Mouse (Mus musculus): ENCODE measurements at regions not wholly inside any gene's neighbourhood (a gene's known extent, or its start where the extent isn't known, plus 50 kb on each side); places are given as distances from the start of the nearest gene placed in this dataset.

DNA sequence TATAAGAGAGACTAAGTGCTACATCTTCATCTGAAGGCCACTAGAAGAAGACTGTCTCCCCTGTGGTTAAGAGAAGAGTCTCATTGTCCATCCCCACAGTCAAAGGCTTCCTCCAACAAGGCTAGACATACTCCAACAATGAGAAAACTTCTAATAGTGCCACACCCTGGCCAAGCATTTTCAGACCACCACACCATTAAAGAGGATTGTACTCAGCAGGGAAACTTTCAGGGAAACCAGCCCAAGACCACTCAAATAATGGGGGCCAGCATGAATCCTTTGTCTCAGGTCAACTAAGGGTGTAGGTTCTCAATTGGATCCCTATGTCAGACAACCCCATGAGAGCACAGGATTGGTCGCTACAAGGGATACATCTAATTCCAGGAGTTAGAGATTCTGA is 179.4 kb upstream of the Pcdh17 start:
- WGBS: 81% methylated on average over 1 of the region's 1 CpGs
- Histone ChIP-seq H3K27me3 (replicated peaks; ENCODE audit: control insufficient read depth, insufficient read depth, low read length) (no peaks in the 10 kb centered on the region), H3K9ac (ENCODE audit: low read depth, low read length) (no peak overlapping the region), H3K4me3 (ENCODE audit: low read depth, low read length) (no peak overlapping the region), H3K4me2 (ENCODE audit: low read depth, low read length) (no peak overlapping the region), H3K36me3 (ENCODE audit: control insufficient read depth, insufficient read depth, low read length) (no peaks in the 10 kb centered on the region), H3K4me1 (ENCODE audit: control insufficient read depth, insufficient read depth, low read length) (no peaks in the 10 kb centered on the region), H3K9me3 (ENCODE audit: control insufficient read depth, low read length) (no peaks in the 10 kb centered on the region), H3K27ac (replicated peaks; ENCODE audit: low read depth, low read length) (no peak overlapping the region)
- no peak for DNase-seq (ENCODE audit: low spot score)
- no peak for ATAC-seq (ENCODE audit: low read depth)

GRCm38 (mm10) chr14:84266217-84266616 is 177.1 kb upstream of the Pcdh17 start:
- no peak overlapping the region for H3K27ac ChIP-seq (replicated peaks; ENCODE audit: low read depth, low read length)
- H3K4me2 ChIP-seq (ENCODE audit: low read depth, low read length): no peak overlapping the region
- DNase-seq (ENCODE audit: low spot score) (no peak), ATAC-seq (ENCODE audit: low read depth) (no peak)
- H3K9ac ChIP-seq (ENCODE audit: low read depth, low read length): no peak overlapping the region
- no peaks in the 10 kb centered on the region for H3K9me3 ChIP-seq (ENCODE audit: control insufficient read depth, low read length)
- no peak overlapping the region for H3K4me3 ChIP-seq (ENCODE audit: low read depth, low read length)
- 85% methylated on average over 7 of the region's 7 CpGs for WGBS
- H3K36me3 ChIP-seq (ENCODE audit: control insufficient read depth, insufficient read depth, low read length): no peaks in the 10 kb centered on the region
- no peaks in the 10 kb centered on the region for H3K27me3 ChIP-seq (replicated peaks; ENCODE audit: control insufficient read depth, insufficient read depth, low read length)
- H3K4me1 ChIP-seq (ENCODE audit: control insufficient read depth, insufficient read depth, low read length): no peaks in the 10 kb centered on the region

GRCm38 (mm10) chr14:84283440-84284203 is 159.7 kb upstream of the Pcdh17 start:
- Histone ChIP-seq H3K36me3 (ENCODE audit: control insufficient read depth, insufficient read depth, low read length) (no peaks in the 10 kb centered on the region), H3K4me2 (ENCODE audit: low read depth, low read length) (no peak overlapping the region), H3K9ac (ENCODE audit: low read depth, low read length) (no peak overlapping the region), H3K4me3 (ENCODE audit: low read depth, low read length) (no peak overlapping the region), H3K27ac (replicated peaks; ENCODE audit: low read depth, low read length) (no peak overlapping the region), H3K27me3 (replicated peaks; ENCODE audit: control insufficient read depth, insufficient read depth, low read length) (no peaks in the 10 kb centered on the region), H3K4me1 (ENCODE audit: control insufficient read depth, insufficient read depth, low read length) (no peaks in the 10 kb centered on the region), H3K9me3 (ENCODE audit: control insufficient read depth, low read length) (no peaks in the 10 kb centered on the region)
- ATAC-seq (ENCODE audit: low read depth) (no peak), DNase-seq (ENCODE audit: low spot score) (no peak)
- 81% methylated on average over 6 of the region's 6 CpGs for WGBS

- no peak overlapping the region for H3K4me3 ChIP-seq (ENCODE audit: low read depth, low read length)
- H3K9me3 ChIP-seq (ENCODE audit: control insufficient read depth, low read length): no peaks in the 10 kb centered on the region
- H3K9ac ChIP-seq (ENCODE audit: low read depth, low read length): no peak overlapping the region
- WGBS: 62% methylated on average over 1 of the region's 1 CpGs
- no peak overlapping the region for H3K27ac ChIP-seq (replicated peaks; ENCODE audit: low read depth, low read length)
- ATAC-seq (ENCODE audit: low read depth) (no peak), DNase-seq (ENCODE audit: low spot score) (no peak)
- no peak overlapping the region for H3K4me2 ChIP-seq (ENCODE audit: low read depth, low read length)
- no peaks in the 10 kb centered on the region for H3K36me3 ChIP-seq (ENCODE audit: control insufficient read depth, insufficient read depth, low read length)
- H3K4me1 ChIP-seq (ENCODE audit: control insufficient read depth, insufficient read depth, low read length): no peaks in the 10 kb centered on the region
- no peaks in the 10 kb centered on the region for H3K27me3 ChIP-seq (replicated peaks; ENCODE audit: control insufficient read depth, insufficient read depth, low read length)
These were observed 122.6 kb upstream of the Pcdh17 start for GRCm38 (mm10) chr14:84320738-84321137.

DNA sequence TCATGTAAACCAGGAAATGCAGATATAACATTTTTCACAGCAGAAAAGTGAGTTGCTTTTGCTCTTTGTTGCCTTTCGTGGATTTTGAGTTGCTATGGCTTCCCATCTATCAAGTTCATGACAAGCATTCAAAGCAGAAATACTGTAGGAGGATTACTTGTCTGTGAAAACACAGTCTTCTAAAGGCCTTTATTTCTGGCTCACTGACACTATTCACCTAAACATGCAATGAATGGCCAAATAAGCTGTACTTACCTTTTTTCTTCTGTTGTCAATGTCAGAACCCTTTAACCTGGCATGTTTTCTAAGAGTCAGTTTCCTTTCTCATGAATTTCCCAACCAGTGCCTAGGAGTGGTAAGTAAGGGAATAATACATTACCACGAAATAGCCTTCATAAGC is 103.8 kb upstream of the Pcdh17 start:
- no peak overlapping the region for H3K4me2 ChIP-seq (ENCODE audit: low read depth, low read length)
- ATAC-seq (ENCODE audit: low read depth) (no peak; the same call in 1 of the 2 replicates), DNase-seq (ENCODE audit: low spot score) (peak; percentile 4)
- H3K4me1 ChIP-seq (ENCODE audit: control insufficient read depth, insufficient read depth, low read length): no peaks in the 10 kb centered on the region
- H3K9ac ChIP-seq (ENCODE audit: low read depth, low read length): no peak overlapping the region
- no peaks in the 10 kb centered on the region for H3K9me3 ChIP-seq (ENCODE audit: control insufficient read depth, low read length)
- H3K4me3 ChIP-seq (ENCODE audit: low read depth, low read length): no peak overlapping the region
- H3K27me3 ChIP-seq (replicated peaks; ENCODE audit: control insufficient read depth, insufficient read depth, low read length): no peaks in the 10 kb centered on the region
- 77% methylated on average over 2 of the region's 2 CpGs for WGBS
- H3K36me3 ChIP-seq (ENCODE audit: control insufficient read depth, insufficient read depth, low read length): no peaks in the 10 kb centered on the region
- no peak overlapping the region for H3K27ac ChIP-seq (replicated peaks; ENCODE audit: low read depth, low read length)

Measured in embryonic facial prominence, embryonic 14.5 days (tissue).